Mouse (Mus musculus) MEL (cell line): Measurements from ENCODE around the gene P3h4.

Experiments used
- GATA1 ChIP-seq: IDR thresholded peaks from 2 replicates; pipeline ENCODE4 v1.6.1; 2011; ENCODE audit warnings: low read depth, low read length, improper control_type of control experiment
- MAFK ChIP-seq: IDR thresholded peaks from 2 replicates; pipeline ENCODE4 v1.6.1; 2011; ENCODE audit warnings: low read depth, mild to moderate bottlenecking, low read length, improper control_type of control experiment, borderline replicate concordance
- ZMIZ1 ChIP-seq: IDR thresholded peaks from 2 replicates; pipeline ENCODE4 v1.6.1; 2012; ENCODE audit warnings: low read depth, mild to moderate bottlenecking, inconsistent platforms, low read length, improper control_type of control experiment, moderate library complexity

DNA sequence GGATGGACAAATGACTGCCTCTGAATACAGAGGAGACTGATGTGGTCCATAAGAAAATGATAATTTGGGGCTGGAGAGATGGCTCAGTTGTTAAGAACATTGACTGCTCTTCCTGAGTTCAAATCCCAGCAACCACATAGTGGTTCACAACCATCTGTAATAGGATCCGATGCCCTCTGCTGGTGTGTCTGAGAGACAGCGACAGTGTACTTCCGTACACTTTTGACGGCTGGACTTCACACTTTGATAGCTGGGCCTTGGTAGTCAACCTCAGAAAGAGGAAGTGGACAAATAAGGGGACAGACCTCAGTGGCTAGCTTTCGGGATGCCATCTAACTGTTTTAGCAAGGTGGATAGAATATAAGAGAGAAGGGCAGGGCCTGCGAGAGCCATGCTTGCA, 54.5 kb downstream of the P3h4 start:
- TF ChIP-seq GATA1 (no peak), ZMIZ1 (no peak), MAFK (no peak)
